Mouse (Mus musculus) frontal cortex, postnatal 10 days (tissue): ENCODE measurements around the gene Tagln2.
A peak's percentile ranks its signal among the peaks of the same experiment; 100 is the strongest.

Source experiments
- DNase-seq, 2 experiments: peaks; one replicate each; pipeline ENCODE4 v3.0.0; 2022; ENCODE audit warnings: low spot score in 2 of 2, mixed read lengths in 1 of 2

The Tagln2 gene

GRCm38 (mm10) chr1:172481111-172481510 is 18.7 kb upstream of the Tagln2 start:
- DNase-seq = peak in 1 of 2 experiments; percentile 14

DNA sequence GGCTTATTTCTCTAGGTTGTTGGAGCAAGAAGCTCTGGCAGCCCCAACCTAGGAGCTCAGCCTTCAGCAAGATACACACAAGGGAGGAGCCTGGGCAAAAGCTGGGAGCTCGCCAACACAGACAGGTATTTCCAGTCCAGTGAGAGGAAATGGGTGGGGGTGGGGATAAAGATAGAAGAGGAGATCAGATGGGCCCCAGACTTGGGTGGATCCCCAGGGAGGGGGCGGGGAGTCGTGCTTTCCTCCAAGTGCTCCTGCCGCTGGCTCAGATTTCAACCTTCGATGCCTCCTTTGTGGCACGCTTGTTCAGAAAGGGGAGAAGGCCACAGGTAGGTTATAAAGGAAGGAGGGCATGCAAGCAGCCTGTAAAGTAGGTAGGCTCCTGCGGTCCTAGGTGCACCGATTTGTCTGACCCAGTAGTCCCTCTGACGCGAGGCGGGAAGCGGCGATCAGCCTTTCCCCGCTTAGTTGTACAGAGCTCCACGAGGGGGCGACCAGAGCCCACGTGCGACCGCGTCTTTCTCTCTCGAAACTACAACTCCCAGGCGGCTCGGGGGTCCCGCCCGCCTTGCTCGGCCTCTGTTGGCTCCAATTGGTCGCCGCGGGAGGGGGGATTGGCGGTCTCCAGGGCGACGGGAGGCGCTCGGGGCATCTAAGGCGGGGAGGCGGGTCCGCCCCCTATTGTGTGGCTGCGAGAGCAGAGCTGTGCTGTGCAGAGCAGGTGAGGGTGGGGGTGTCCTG is 18.1 kb upstream of the Tagln2 start, which contains the start of gene Igsf9:
TSS of gene Igsf9 (plus strand) at position 249 of the 741 bp plus-strand sequence.
- peak; percentile 93 to 94 for DNase-seq

DNA sequence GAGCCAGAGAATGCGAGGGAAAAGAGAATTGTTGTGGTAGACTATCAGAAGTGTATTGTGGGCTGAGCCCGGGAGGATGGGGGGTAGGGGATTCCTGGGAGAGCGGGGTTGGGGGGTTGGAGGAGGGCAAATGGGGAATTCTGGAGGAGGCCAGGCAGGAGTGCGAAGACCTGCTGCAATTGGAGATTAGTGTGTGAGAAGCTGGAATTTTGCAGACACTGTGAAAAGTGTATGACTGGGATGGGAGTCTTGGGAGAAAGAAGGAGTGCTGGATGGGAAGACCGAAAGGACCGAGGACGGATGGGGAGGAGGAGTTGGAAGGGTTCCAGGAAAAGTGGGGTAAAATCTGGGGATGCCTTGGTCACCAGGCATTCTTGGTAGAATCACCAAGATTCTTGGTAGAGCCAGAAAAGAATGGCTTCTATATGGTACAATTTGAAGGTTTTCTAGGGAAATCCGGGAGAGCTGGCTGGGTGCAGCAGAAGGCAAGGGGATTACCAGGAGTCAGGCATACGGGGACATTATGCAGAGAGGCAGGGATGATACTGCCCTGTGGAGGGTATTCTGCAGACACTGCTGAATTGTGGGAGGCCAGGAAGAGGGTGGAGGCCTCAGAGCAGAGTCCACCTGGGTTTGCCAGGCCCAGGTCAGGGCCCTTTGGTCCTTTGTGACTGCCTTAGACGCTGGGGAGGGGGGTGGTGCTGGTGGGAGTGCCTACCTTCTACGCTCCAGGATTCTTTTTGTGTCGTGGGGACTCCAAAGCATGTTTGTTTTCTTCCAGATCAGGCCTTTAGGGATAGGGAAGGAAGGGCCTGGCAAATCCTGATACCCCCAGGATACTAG is 17.1 kb upstream of the Tagln2 start:
- DNase-seq = peak in 1 of 2 experiments; percentile 8

DNA sequence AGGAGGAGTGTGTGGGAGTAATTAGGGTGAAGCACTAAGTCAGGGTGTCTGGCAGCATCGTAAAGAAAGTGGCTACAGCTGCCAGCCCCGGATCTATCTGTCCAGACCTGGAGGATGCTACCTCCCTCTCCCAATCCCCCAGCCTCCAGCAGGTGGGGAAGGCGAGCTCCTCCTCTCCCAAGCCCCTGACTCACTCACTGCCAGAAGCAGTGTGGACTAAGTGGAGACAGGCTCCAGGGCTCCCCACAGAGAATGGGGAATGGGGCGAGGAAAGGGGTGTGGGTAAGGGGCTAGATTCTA is 16.5 kb upstream of the Tagln2 start:
- peak in 1 of 2 experiments; percentile 11 for DNase-seq

DNA sequence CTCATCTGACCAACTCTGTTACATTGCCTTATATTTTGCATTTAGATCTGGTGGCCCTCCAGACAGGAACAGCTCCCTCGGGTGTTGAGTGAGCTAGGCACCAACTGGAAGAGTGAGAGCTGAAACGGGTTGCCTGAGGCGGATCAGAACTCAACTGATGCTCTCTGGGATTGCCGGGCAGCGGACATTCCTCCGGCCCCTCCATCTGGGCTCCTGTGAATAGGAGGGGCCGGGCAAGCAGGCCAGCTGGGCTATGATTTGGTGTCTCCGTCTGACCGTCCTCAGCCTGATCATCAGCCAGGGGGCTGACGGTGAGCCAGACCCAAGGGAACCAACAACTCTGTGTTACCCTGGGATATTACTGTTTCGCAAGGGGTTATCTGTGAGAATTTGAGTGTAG is 15.6 kb upstream of the Tagln2 start:
- DNase-seq = peak in 1 of 2 experiments; percentile 6

- peak in 1 of 2 experiments; percentile 7 for DNase-seq
These were observed 15.2 kb upstream of the Tagln2 start for GRCm38 (mm10) chr1:172484671-172485070.

- peak in 1 of 2 experiments; percentile 8 for DNase-seq
These were observed 14.0 kb upstream of the Tagln2 start for GRCm38 (mm10) chr1:172485821-172486220.

GRCm38 (mm10) chr1:172486236-172486635 is 13.6 kb upstream of the Tagln2 start:
- peak in 1 of 2 experiments; percentile 7 for DNase-seq

GRCm38 (mm10) chr1:172486651-172487050 is 13.2 kb upstream of the Tagln2 start:
- DNase-seq = peak in 1 of 2 experiments; percentile 5

GRCm38 (mm10) chr1:172487859-172488258 is 12.0 kb upstream of the Tagln2 start:
- no peak for DNase-seq

GRCm38 (mm10) chr1:172488831-172489230 is 11.0 kb upstream of the Tagln2 start:
- no peak for DNase-seq

- no peak for DNase-seq
These were observed 10.1 kb upstream of the Tagln2 start for GRCm38 (mm10) chr1:172489585-172490250.

- DNase-seq = peak in 1 of 2 experiments; percentile 85
These were observed 9.6 kb upstream of the Tagln2 start for GRCm38 (mm10) chr1:172490261-172490661.

GRCm38 (mm10) chr1:172492047-172492446 is 7.8 kb upstream of the Tagln2 start:
- no peak for DNase-seq

GRCm38 (mm10) chr1:172493516-172493915 is 6.3 kb upstream of the Tagln2 start:
- DNase-seq = no peak

DNA sequence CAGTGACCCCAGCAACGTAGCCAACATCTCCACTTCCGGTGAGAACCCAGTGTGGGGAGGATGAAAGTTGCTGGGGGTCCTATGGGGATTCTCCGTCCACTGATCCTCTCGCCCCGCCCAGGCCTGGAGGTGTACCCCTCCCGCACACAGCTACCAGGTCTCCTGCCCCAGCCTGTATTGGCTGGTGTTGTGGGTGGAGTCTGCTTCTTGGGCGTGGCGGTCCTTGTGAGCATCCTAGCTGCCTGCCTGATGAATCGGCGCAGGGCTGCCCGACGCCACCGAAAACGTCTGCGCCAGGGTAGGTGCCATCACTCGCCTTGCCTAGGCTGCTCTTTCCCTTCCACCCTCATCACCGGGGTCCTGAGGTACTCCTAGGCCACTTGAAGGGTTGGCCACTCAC is 3.8 kb upstream of the Tagln2 start:
- no peak for DNase-seq

DNA sequence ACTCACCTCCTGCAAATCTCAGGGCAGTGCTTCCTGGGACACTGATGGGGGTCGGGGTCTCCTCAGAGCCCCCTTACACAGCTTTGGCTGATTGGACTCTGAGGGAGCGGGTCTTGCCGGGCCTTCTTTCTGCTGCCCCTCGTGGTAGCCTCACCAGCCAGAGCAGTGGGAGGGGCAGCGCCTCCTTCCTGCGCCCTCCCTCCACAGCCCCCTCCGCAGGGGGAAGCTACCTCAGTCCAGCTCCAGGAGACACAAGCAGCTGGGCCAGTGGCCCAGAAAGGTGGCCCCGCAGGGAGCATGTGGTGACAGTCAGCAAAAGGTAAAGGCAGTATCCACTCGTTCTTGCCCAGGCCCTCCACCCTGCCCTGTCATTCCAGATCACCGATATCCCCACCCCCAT is 2.4 kb upstream of the Tagln2 start:
- no peak for DNase-seq

DNA sequence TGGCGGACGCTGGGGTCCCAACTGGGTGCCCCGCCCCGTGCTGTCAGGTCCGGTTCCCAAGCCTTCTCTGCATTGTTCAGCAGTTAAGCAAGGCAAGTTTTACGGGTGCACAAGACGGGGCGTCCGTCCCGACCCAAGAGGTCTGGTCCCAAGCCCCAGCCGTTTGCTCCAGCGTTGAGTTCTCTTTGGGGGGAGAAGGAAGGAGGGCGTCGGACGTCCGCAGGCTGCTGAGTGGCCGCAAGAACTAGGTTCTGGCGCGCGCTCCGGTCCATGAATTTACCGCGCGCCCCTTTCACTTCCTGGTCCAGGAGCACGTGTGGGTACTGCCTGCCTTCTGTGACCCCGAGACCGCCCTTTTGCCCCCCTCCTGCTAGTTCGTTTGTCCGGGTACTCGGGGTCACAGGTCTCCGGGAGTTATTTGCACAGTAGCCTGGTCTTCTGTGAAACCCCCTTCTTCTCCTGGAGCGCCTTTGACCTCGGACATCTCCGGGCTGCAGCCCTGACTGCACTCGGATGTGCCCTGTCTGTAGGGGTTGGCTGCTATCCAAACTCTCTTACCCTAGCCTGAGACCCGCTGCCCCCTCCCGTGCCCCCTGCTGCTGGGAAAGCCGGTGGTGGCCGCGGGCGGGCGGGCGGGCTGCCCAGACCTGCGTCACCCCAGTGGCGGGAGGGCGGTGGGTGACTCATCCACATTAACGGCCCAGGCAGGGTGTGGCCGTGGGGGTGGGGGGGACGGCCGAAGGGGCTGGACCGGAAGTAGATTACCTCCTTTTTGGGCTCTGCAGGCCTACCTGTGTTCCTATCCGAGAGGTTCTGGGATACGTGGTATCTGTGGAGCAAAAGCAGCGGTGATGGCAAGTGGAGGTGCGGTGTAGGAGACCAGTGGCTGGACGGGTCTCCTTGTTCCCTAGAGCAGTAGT is 864 bp downstream of the Tagln2 start:
- DNase-seq = no peak

DNA sequence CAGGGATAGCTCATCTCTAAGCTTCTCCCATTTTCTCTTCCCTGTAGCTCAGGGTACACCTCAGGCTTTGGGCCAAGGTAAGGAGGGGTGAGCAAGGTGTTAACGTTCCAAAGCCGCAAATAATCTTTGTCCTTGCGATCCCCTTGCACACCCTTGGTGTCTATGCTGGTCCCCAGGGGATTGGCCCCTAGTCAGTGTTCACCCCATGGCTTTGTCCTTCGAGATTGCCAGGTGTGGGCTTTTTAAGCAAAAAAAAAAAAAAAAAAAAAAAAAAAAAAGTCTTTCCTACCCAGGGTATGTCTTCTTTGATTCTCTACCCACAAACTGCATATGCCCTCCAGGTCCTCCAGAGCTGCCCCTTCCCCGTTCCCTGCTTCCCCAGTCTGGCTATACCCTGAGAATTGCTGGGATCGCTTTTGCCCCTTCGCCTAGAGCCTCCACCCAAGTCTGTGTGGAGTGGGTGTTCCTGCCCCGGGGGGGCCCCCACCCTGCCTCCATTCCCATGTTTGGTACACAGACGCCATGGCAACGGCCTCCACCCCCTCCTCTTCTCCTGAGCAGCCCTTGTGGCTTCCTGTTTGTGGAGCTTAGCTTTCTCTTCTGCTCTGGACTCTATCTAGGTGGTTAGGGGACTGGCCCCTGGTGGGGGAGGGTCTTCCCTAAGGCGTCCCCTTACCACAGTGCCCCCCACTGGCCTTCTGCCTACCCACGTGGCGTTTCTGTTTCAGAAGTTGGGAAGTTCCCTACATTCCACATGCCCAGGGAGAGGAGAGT is 1.7 kb downstream of the Tagln2 start:
- no peak for DNase-seq
